Mouse (Mus musculus): ENCODE measurements around the gene Jund.

DNA sequence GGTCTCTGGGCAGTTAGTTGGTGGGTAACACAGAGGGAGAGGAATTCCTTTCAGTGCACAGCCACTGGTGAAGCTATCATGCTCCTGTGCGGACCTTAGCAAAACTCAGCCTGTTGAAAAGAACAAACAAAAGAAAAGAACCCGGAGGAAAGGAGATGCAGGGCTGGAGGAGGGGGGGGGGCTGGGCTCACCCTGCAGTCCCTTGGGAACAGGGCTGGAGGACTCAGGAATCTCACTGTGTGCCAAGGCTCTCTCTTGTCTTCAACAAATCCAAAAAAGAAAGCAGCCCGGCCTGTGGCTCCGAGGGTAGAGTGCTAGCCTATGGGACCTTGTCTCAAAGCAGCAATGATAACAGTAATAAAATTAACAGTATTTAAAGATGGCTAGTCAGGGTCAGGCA is 35.1 kb upstream of the Jund start:
- no peak for TF ChIP-seq CTCF (conservative IDR thresholded peaks at IDR 0.05; ENCODE audit: low read length)
- no peak for TF ChIP-seq NANOG (IDR thresholded peaks at IDR 0.05; ENCODE audit: borderline replicate concordance, low read length)

Data from E14TG2a.4 (cell line).